Mouse (Mus musculus): ENCODE data around the gene Tdrd3.

Gene Tdrd3

DNA sequence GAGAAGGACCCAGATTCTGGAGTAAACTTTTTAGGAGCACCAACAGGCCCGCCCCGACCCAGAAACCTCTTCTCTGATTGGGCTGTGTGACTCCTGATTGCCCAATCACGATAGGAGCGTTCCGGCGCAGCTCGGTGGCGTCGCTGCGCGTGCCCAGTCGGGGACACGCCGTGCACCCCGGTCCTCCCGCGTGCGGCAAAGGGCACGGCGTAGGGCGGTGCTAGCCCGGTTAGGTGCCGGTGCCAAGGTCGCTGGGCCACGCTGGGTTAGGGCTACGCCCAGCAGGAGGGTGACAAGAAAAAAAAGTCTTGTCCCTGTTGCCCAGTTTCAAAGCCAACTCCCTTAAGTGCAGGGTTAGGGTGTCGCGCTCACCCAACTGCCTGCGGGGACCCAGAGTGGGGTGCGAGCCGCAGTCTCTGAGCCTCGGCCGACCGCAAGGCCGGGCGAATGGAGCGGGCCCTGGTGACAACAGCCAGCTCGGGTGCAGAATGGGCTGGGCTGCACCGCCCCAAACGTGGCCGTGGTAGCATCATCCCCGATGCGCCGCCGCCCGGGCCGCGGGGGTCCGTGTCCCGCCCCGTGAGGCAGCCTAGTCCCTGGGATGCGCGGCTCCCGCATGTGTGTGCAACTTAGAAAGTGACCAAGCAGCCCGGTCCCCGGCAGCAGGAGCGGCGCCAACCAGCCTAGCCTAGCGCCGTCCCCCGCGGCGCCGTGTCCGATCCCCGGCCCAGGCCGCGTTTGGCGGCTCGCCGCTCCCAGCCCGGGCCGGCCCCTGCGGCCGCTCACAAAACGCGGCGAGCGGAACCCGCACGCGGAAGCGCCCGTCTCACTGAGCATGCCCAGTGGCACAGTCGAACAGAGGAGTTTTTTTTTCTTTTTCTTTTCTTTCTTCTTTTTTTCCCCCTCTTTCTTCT, at the start of gene Tdrd3:
Gene Tdrd3 (plus strand): TSS at position 832 of the 914 bp plus-strand sequence.
- DNase-seq (ENCODE audit: low spot score in 2 of 2) = peak; percentile 93 to 95

DNA sequence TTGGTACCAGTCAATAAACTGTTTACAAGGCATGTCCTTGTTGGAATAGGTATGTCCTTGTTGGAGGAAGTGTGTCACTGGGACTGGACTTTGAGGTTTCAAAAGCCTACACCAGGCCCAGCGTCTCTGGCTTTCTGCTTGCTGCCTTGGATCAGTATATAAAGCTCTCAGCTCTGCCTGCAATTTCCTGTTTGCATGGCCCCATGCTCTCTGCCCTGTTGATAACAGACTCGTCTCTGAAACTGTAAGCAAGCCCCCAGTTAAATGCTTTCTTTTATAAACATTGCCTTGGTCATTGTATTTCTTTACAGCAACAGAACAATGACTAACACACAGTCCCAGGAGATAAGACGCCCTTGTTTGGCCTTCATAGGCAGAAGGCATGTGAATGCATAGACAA, 49.3 kb upstream of the Tdrd3 start:
- no peak for DNase-seq (ENCODE audit: low spot score in 2 of 2)

DNA sequence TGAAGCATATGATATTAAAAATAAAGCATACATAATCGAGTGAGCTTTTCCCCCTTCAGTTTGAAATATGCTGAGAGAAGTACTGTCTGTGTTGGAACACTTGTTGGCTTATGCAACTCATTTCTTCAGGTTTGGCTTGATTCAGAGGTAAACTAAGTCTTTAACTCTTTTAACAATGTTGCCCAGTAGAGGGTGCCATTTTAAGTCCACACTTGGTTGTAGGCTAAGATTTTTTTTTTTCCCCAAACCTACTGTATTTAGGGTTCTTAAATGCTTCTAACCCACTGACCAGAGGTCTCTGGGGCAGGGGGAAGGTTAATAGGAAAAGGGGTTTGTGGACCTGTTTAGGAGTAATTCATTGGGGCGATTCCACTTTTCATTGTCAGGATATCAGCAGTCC, 33.4 kb upstream of the Tdrd3 start:
- DNase-seq (ENCODE audit: low spot score in 2 of 2) = no peak

DNA sequence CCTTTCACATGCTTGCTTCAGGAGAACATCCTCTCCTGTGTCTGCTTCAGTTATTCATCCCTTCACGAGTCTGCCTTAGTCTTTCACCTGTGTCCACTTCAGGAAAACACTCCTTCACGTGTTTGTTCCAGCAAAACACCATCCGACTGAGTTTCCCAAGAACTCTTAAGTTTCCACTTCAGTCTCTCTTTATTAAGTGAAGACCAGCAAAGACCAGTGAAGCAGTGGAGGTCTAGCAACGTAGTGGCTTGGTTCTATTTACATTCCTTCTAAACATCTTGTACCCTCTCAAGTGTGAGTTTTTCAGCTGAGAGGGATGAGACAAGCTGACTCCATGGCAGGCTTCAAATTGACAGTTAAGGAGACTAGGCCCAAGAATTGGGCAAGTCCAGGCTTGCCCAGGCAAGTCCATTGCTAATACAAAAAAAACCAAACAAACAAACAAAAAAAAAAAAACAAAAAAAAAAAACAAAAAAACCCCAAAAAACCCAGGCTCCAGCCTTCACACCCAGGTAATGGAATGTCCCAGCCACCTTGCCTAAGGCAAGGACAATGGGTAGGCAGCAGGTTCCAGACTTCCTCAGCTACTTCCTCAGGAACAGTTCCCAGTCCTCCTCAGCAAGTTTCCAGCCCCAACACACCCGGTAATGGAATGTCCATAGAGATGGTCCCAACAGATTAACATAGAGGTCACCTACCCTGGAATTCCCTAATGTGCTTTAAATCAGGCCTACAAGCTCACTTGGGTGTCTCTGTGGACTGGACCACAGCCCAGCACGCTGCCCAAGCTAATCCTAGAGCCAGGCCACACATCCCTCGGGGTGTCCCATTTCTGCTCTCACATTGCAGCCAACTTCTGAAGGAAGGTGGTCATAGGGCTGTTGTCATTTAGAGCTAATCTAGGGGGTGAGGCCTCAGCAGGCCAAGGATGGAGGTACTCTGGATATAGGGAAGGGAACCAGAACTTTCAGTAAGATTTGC, 31.9 kb upstream of the Tdrd3 start:
- no peak for DNase-seq (ENCODE audit: low spot score in 2 of 2)

DNA sequence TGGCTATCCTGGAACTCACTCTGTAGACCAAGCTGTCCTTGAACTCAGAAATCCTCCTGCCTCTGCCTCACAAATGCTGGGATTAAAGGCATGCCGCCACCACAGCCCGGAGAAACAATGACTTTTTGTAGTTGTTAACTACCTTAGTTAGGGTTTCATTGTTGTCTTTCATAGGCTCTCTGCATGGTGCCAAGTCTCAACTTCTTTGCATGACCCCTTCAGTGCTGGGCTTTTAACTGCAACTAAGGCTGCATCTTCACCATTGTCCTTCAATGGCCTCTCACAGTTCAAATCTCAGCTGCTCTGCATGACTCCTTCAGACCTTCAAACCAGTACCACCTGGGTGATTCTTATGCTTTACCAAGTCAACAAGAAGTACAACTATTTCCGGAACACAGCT, 23.3 kb upstream of the Tdrd3 start:
- no peak for DNase-seq (ENCODE audit: low spot score in 2 of 2)

DNA sequence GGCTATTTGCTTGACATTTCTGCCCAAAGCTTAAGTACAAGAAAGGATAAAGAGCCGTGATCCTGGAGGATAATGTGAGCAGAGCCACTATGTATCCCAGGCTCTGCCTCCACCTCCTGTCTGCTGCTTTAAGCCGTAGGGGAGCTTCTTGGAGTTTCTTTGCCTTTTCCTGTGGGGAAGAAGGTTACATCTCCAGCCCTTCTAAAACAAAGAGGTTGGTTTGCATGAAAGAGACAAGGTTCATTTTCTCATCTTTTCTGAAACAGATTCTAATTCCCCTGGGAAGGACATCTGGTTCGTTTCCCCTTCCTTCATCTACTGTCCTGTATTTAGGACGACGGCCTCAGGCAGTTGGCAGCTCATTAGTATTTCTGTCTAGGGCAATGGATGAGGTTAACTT, 19.8 kb upstream of the Tdrd3 start:
- DNase-seq (ENCODE audit: low spot score in 2 of 2) = no peak

DNA sequence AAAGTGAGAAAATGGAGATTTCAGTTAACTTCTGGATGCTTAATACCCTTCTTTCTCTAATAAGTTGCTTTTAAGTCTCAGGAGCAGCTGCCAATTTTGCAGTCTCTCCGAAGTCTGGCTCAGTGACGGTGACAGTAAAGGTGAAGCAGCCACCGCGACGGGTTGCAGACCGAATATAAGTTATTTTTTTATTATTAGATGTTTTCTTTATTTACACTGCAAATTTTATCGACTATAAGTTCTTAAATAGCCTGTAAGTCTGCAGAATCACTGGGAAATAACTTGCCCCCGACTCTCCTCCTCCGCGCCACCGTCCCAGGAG, 992 bp upstream of the Tdrd3 start:
- DNase-seq (ENCODE audit: low spot score in 2 of 2) = no peak

DNA sequence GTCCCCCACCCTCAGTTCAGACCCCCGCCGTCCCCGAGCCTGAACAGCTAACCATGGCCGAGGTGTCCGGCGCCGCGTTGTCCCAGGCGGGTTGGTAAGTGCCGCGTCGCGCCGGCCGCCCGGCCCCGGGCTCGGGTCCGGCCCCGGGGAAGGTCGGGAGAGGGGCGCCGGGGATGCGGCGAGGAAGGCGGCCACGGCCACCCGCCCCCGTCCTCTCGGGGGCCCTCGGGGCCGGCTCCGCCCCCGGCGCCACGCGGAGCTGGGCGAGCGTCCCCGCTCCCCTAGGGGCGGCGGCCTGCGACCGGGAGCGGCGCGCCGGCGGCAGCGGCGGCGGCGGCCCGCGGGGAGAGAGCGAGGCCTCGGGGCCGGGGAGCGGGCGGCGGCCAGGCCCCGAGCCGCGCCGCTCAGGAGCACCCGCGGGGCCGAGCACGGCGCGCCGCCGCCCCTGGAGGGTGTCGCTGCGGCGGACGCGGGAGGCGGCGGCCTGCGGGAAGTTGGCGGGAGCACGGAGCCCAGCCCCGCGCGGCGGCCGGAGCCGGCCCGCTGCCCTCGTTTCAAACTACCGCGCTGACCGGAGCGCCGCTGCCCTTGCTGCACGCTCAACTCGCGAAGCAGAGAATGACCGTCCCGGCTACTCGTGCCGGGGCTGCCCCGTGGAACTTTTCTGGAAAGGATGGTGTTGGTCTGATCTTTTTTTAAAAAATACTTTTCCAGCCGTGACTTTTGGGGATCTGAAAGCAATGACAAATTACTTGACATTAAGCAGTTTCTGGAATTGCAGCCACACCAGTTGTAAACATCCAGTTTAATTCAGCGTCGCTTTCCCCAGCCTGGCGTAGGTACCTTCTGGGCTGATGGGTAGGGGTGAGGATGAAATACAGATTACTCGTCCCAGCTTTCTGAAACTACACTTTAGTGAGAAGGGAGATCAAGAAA, 584 bp downstream of the Tdrd3 start:
- DNase-seq (ENCODE audit: low spot score in 2 of 2) = peak; percentile 38 to 43

DNA sequence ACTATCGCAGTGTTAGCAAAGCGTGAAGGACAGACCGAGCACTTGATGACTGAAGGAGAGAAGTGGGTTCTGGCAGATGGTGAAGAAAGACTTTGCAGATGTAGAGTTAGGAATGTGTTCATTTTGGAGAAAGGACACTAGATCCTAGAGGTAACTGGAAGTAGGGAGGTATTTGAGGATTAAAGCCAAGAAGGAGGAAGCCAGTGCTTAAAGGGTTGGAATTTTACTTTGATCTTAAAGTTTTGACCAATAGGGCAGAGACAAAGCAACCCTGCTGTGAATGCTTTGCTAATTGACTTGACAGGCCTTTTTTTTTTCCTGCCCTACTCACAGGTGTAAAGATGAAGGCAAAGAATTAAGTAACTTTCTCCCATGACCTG, 1.2 kb downstream of the Tdrd3 start:
- DNase-seq (ENCODE audit: low spot score in 2 of 2) = no peak

DNA sequence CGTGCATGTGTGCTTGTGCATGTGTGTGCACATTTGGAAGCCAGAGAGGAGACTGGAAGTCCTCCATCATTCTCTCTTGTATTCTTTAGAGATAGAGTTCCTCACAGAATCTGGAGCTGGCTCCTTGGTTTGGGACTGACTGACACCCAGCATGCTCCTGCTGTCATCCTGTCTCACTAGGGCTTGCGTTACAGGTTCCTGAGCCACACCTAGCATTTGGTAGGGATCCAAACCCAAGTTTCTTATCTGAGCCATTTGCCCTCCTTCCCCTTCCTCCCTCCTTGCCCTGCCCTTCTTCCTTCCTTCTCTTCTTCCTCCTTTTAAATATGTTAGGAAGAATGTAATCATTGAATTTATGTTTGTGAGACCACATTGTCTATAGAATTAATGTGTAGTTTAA, 3.3 kb downstream of the Tdrd3 start:
- no peak for DNase-seq (ENCODE audit: low spot score in 2 of 2)

DNA sequence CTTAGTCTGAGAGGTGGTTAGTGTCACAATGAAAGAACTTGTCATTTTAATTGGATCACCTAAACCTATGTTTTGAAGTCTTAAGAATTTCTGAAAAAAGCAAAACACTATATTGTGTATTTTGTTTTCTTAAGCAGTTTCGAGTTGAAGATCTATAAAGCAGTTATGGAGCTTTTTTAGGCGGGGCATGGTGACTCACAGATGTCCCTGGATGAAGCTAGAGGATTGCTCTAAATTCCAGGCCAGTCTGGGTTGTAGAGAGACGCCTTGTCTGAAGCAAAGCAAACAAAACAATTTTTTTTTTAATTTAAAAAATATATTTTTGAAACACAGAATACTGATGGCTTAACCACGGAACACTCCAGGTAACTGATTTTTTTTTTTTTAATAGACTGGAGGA, 4.1 kb downstream of the Tdrd3 start:
- no peak for DNase-seq (ENCODE audit: low spot score in 2 of 2)

DNA sequence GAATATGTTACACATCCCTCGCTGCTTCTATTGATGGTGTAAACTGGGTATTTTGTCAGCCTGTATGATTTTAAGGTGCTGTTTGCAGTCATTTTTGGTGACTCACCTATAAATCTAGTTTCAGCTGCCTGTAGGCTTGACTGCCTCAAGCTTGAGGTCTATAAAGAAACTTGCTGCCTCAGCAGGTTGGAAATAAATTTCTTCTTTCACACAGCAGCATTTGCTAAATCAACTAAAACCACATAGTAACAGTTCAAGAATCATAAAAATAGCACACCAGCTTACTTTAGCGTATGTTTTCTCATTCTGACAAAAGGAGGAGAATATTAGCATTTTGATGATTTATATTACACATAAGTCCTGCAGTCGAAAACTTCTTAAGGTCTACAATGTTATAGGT, 6.0 kb downstream of the Tdrd3 start:
- DNase-seq (ENCODE audit: low spot score in 2 of 2) = no peak

DNA sequence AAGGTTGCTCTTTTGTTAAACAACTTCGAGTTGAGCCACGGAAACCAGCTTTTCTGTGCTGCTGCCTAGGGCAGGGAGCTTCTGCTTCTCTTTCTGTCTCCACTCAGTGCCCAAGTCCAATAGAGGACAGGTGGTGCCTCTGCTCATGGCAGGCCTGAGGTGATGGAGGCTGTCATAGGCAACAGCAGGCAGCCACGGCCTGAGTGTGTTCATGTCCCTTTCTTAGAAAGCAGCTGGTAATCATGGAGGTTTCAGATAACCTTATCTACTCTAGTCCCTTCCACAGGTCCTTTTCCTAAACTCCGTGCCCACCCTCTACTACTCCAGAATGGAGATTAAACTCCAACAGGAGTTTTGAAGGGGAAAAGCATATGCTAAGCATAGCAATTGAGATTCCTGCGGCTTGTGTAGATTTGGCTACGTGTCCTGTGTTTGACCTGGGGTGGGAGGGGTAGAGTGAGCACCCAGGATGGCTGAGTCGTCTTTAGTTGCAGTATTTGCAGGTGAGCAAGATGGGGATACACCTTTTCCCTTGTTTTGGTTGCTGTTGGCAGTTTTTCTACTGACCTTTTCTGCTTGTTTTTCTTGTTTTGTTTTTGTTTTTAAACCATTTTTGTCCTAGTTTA, 10.0 kb downstream of the Tdrd3 start:
- no peak for DNase-seq (ENCODE audit: low spot score in 2 of 2)

DNA sequence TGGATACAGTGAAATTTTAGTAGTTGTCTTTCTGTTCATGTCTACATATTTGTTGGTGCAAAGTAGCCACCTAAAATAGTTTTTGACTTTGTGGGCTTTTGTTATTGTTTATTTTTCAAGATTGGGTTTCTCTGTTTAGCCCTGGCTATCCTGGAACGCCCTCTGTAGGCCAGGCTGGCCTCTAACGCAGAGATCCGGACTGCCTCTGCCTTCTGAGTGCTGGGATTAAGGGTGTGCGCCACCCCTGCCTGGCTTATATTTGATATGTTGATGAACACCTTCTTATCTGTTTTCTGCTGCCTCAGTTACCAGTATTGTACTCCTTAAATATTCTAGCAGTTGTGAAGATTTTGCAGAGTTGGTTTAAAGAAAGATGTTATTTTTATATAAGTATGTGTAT, 10.6 kb downstream of the Tdrd3 start:
- no peak for DNase-seq (ENCODE audit: low spot score in 2 of 2)

DNA sequence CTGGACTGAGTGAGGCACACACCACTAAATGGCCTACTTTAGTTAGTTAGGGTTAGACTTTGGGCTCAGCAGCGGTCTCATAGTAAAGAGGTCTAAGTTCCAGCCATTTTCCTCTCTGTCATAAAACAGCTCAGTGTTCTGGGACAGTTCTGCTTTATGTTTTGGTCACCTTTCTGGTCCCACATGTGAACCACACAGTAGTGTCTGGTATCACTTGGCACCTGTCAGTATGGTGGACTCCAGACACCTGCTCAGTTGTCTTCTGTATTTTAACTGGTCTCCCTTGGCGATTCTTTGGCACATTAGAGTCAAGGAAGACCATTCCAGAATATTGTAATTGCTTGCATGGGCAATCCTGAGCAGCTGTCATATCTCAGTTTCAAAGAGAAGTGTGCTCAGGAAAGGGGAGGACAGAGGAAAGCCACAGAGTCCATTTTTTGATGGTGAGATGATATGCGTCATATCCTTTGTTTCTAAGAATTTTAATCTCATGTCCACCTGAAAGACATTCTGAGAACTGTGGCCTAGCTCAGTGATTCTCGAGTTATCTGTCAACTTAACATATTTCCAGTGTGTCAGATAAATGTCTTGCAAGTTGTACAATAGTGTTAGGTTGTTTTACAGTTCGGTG, 11.3 kb downstream of the Tdrd3 start:
- no peak for DNase-seq (ENCODE audit: low spot score in 2 of 2)

DNA sequence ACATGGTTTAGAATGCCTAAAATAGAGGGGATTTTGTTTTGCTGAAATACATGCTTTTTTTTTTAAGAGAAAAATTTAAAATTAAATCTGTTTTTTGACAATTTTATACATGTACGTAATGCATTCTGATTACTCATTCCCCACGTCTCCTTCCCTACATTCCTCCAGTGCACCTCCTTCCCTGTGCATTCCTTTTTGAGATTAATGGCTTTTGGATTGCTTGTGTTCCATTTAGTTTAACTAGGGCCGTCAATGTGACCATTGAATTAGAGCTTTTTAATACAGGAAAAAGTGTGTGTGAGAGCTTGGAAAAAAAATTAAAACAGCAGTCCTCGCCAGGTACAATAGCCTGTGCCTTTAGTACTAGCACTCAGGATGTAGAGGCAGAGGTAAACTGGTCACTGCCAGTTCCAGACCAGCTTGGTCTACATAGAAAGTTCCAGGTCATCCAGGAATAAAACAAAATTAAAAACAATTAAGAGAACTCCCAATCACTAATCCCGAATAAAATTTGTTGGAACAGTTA, 17.0 kb downstream of the Tdrd3 start:
- DNase-seq (ENCODE audit: low spot score in 2 of 2) = no peak

DNA sequence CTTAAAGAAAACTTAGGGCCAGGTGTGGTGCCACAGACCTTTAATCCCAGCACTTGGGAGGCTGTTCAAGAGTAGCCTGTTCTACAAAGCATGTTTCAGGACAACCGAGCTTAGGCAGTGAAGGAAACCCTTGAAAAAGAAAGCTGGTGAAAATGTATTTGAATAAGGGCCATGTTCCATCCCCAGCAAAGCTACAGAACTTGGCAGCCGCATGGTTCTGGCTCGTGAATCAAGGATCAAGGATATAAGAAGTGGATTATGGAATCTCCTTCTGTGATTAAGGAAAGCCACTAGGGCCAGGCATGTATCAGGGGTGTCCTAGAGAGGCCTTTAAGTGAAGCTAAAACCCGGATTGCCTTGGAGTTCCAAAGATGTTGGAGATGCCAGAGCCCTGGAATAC, 18.9 kb downstream of the Tdrd3 start:
- no peak for DNase-seq (ENCODE audit: low spot score in 2 of 2)

DNA sequence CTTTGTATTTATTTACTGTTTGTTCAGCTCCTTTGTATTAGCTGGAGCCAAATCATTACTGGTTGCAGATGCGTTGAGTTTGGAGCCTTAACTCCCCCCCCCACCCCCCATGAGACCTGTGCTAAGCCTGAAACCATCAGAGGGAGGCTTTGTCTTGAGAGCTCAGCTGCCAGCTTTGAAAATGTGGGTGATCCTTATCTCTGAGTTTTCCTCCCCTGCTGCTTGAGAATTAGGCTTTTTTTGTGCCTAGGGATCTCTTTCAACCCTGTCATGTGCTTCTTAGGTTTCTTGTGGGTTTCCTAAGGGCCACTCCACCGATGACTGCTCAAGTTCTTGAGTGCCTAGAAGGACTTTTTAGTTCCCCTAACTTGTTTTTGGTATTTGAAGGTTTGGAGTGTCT, 23.3 kb downstream of the Tdrd3 start:
- no peak for DNase-seq (ENCODE audit: low spot score in 2 of 2)

DNA sequence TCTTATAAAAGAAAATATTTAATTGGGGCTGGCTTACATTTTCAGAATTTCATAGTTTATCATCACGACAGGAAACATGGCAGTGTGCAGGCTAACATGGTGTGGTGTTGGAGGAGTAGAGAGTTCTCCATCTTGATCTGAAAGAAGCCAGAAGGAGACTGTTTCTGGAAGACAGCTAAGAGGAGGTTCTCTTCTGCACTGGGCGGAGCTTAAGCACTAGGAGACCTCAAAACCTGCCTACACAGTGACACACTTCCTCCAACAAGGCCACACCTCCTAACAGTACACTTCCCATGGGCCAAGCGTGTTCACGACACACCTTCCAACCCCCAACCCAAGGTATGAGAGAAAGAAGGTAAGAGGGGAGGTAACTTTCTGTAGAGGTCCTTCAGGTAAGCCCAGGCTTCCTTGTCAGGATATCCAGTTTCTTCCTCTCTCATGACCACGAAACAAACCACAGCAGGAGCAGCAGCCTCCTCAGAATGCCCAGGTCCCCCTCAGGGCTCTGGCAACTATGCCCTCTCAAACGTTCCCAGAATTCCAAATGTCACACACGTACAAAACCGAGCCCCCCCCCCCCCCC, 30.0 kb downstream of the Tdrd3 start:
- no peak for DNase-seq (ENCODE audit: low spot score in 2 of 2)

Measured in urinary bladder, postnatal 36 days (tissue).